Mouse (Mus musculus) bone marrow macrophage, adult 2 months (primary cell): Measurements from ENCODE around the gene H2al1e. TPM values are rescaled to one million over a fixed set of nuclear protein-coding genes. Genes with fewer than 3 reads are reported as not detected.
"Not testable (repeated sequence)": the region's sequence is repeated elsewhere in the genome, so short reads cannot be mapped to it uniquely, and the experiment has no call there.

Source experiments
- H3K27ac ChIP-seq: 2 replicates; pipeline ENCODE4 v1.5.1; 2012; ENCODE audit warnings: low read depth, low read length; ENCODE audit not compliant: insufficient read depth
- H3K4me1 ChIP-seq: 2 replicates; pipeline ENCODE4 v1.6.1; 2012; ENCODE audit warnings: low read length; ENCODE audit not compliant: control insufficient read depth, insufficient read depth
- H3K4me3 ChIP-seq: 2 replicates; pipeline ENCODE4 v1.5.1; 2012; ENCODE audit warnings: mild to moderate bottlenecking, low read length, moderate library complexity; ENCODE audit not compliant: insufficient read depth
- CTCF ChIP-seq: IDR thresholded peaks from 2 replicates; pipeline ENCODE4 v1.5.1; 2012; ENCODE audit warnings: low read depth, mild to moderate bottlenecking, low read length, moderate library complexity
- POLR2A ChIP-seq: IDR thresholded peaks from 2 replicates; pipeline ENCODE4 v1.6.1; 2012; ENCODE audit warnings: mild to moderate bottlenecking, low read depth, low read length, borderline replicate concordance
- polyA plus RNA-seq: library from polyadenylated mRNA; stranded (reverse); fragments of >200 nt; gene quantifications from 2 replicates; pipeline ENCODE4 v1.2.4, GENCODE M21; 2012; ENCODE audit not compliant: missing spikeins, insufficient read depth, insufficient read length

Gene H2al1e
- polyA plus RNA-seq = not detected in 2 replicates

DNA sequence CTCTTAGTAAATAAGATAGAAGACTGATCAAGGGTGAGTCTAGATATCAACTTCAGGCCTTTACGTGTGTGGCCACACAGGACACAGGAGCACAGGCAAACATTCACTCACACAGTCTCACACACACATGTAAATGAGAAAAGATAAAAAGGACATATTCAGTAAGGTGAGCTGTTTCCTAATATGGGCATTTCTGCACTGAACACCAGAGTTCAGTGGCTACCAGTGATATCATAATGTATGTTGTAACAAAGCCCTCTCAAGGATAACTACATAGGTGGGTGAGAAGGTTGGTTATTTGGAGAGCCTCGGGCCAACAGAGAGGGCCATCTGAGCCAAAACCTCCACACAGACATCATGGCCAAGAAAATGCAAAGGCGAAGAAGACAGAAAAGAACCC lies at the start of gene H2al1e:
TSS of gene H2al1e (plus strand) at position 301 of the 400 bp plus-strand sequence.
- not testable (repeated sequence) for H3K4me1 ChIP-seq, H3K27ac ChIP-seq, H3K4me3 ChIP-seq

DNA sequence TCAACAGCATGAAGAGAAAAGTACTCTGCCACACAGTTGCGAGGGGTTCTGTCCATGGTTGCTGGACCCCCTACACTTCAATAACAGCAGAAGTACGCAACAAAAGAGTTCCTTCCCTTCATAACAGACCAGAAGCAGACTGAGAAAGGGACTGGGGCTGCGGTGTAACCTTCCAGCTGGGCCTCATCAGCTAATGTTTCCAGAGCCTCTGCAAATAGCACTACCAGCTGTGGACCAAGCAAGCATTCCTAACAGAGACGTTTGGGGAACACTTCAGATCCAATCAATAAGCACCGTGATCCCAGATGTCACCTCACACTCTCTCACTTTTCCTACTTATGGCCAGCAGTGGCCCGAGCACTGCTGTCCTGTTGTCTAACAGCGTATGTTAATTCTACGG lies 46.8 kb upstream of the H2al1e start:
- Histone ChIP-seq H3K27ac (no peak overlapping the region), H3K4me1 (no peaks in the 10 kb centered on the region), H3K4me3 (no peak overlapping the region)
- no peak for TF ChIP-seq CTCF
- no peak for TF ChIP-seq POLR2A

DNA sequence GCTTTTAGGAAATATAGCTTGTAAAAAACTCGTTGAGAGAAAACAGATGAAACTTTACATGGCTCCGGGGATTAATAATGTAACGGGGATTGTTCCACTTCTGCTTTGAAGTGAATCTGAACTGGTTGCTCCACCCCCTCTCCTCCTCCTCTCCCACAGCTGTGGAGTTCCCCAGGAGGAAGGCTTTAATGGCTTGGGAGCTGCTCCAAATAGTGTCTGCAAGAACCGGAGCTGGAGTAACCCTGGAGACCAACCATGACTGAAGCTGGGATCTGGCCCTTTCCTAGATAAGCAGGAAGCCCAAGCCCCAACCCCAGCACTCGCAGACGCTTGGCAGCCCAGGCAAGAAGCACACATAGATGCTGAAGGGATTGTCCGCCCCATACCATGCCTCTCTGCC lies 43.9 kb upstream of the H2al1e start:
- Histone ChIP-seq H3K27ac (no peak overlapping the region), H3K4me3 (no peak overlapping the region), H3K4me1 (no peaks in the 10 kb centered on the region)
- TF ChIP-seq CTCF (no peak), POLR2A (no peak)

DNA sequence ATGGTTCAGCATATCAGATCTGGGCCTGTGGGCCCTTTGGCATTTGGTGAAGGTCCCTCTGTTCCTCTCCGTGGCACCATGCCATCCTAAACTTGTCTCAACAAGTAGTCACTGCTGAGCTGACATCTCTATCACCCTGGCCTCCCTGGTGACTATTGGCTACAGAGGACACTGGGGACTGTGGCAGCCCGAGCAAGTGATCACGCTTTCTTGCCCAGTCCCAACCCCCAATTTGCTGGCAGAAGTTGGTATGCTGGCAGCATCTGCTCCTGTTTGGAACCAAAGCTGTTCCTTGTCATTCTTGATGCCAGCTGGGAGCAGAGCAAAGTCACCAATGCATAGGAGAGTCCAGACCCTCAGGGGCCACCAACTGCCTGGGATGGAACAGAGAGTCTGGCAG lies 42.7 kb upstream of the H2al1e start:
- Histone ChIP-seq H3K4me1 (no peaks in the 10 kb centered on the region), H3K27ac (no peak overlapping the region), H3K4me3 (no peak overlapping the region)
- TF ChIP-seq CTCF (no peak), POLR2A (no peak)

DNA sequence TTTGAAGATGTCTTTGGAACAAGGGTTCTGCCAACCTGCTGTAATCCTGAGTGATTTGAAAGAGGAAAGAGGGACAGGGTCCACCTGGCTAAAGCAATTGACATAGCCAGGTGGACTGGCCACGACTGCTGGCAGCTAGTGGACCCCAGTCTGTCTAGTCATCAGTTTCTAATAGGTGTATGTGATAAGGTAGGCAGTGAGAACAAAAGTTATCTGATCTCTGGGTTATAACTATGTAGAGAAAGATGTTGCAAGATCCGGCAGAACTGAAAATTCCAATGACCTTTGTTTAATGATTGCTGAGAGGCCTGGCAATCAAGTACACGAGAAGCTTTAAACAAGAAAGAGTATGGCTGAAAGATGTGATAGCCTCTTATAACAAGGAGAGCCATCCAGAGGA lies 38.5 kb upstream of the H2al1e start:
- TF ChIP-seq CTCF (no peak), POLR2A (no peak)
- no peaks in the 10 kb centered on the region for H3K4me1 ChIP-seq
- H3K27ac ChIP-seq = no peak overlapping the region
- H3K4me3 ChIP-seq = no peak overlapping the region

DNA sequence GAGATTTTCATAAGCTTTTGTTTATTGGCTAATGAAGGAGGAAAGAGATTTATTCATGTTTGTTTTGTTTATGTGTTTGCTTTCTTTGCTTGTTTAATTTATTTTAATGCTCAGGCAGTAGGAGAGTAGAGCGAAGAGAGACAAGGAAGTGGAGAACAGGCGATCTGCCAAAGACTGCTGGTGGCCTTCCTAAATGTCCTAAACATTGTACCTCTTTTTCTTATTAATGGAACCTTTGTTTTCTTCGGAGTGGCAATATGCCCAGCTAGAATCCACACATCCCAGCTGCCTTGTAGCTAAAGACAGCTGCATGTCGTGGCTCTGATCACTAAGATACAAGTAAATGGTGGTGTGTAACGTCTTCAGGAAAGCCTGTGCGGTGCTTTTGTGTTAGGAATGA lies 34.7 kb upstream of the H2al1e start:
- H3K27ac ChIP-seq = no peak overlapping the region

DNA sequence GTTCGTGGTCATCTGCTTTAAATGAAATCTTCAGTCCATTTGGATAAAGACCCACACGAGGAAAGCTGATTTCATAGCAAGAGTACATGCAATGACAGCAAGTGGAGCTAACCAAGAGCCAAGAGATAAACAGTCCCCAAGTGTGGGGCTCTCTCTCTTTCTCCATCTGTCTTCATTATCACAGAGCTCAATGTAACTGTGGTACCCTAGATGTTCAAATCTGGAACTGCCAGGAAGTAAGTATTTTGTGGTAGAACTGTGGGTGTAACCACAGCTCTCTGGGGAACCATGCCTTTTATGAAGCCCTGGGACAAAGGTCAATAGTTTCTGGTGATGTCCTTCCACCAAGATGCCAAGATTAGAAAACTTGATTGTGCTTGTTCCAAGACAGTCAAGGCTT lies 31.0 kb upstream of the H2al1e start:
- TF ChIP-seq CTCF (no peak), POLR2A (no peak)
- Histone ChIP-seq H3K27ac (no peak overlapping the region), H3K4me1 (no peaks in the 10 kb centered on the region), H3K4me3 (no peak overlapping the region)

More for the DNA sequence above, 34.7 kb upstream of the H2al1e start:
- Histone ChIP-seq H3K4me1 (no peaks in the 10 kb centered on the region), H3K4me3 (no peak overlapping the region)
- TF ChIP-seq CTCF (no peak), POLR2A (no peak)

DNA sequence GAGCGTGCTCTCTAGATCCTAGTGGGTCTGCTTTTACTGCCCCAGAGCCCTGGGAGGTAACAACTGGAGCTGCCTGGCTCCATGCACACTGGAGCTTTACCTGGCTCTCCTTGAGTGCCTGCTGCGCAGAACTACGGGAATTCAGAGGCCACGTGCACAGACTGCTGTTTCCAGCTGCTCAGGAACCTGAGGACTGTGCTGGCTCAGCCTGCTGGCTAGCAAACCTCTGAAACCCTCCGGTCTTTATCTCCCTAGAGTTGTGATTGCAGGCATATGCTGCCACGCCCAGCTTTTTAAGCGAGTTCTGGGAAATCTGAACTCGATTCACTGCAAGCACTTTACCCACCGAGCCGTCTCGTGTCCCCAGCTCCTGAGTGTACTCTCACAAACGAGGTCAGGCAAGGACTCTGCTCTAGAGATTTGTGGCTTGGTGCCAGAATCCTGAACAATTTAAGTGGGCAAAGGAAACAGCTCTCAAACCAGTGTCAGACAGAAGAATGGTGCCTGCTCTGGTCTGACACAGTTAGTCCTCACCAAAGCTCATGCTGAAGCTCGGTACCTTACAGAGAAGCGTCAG lies 23.3 kb upstream of the H2al1e start:
- H3K4me1 ChIP-seq = no peaks in the 10 kb centered on the region
- no peak for TF ChIP-seq POLR2A
- TF ChIP-seq CTCF = no peak
- no peak overlapping the region for H3K27ac ChIP-seq
- H3K4me3 ChIP-seq = no peak overlapping the region

DNA sequence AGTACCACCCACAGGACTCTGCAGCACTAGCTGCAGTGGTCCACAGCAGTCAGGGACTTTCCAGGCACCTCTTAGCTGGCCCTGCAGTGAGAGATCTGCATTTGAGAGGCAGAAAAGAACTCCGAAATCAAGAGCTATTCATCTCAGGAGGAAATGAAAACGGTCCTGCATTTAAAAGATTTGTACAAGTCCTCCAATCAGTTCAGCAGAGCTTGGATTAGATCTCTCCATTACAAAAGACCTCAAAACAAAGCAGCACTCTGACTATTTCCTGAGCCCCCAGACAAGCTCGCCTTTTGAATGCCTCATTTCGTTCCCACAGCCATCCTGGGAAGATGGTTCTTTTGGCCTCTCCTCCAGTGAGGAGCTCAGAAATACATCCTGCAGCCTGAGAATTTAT lies 22.5 kb upstream of the H2al1e start:
- no peaks in the 10 kb centered on the region for H3K4me1 ChIP-seq
- TF ChIP-seq POLR2A = no peak
- TF ChIP-seq CTCF = no peak
- H3K4me3 ChIP-seq = no peak overlapping the region
- no peak overlapping the region for H3K27ac ChIP-seq

DNA sequence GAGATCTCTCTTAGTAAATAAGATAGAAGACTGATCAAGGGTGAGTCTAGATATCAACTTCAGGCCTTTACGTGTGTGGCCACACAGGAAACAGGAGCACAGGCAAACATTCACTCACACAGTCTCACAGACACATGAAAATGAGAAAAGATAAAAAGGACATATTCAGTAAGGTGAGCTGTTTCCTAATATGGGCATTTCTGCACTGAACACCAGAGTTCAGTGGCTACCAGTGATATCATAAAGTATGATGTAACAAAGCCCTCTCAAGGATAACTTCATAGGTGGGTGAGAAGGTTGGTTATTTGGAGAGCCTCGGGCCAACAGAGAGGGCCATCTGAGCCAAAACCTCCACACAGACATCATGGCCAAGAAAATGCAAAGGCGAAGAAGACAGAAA lies 12.8 kb upstream of the H2al1e start, which contains the start of gene H2al1a:
TSS of gene H2al1a (plus strand) at position 301 of the 400 bp plus-strand sequence.
- not testable (repeated sequence) for H3K27ac ChIP-seq, H3K4me3 ChIP-seq, H3K4me1 ChIP-seq

DNA sequence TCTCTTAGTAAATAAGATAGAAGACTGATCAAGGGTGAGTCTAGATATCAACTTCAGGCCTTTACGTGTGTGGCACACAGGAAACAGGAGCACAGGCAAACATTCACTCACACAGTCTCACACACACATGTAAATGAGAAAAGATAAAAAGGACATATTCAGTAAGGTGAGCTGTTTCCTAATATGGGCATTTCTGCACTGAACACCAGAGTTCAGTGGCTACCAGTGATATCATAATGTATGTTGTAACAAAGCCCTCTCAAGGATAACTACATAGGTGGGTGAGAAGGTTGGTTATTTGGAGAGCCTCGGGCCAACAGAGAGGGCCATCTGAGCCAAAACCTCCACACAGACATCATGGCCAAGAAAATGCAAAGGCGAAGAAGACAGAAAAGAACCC lies 9.6 kb upstream of the H2al1e start, which contains the start of gene H2al1b:
TSS of gene H2al1b (plus strand) at position 301 of the 400 bp plus-strand sequence.
- not testable (repeated sequence) for H3K4me1 ChIP-seq, H3K4me3 ChIP-seq, H3K27ac ChIP-seq

DNA sequence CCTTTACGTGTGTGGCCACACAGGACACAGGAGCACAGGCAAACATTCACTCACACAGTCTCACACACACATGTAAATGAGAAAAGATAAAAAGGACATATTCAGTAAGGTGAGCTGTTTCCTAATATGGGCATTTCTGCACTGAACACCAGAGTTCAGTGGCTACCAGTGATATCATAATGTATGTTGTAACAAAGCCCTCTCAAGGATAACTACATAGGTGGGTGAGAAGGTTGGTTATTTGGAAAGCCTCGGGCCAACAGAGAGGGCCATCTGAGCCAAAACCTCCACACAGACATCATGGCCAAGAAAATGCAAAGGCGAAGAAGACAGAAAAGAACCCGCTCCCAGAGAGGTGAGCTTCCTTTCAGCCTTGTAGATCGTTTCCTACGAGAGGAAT lies 6.4 kb upstream of the H2al1e start, which contains the start of gene H2al1c:
TSS of gene H2al1c (plus strand) at position 301 of the 400 bp plus-strand sequence.
- not testable (repeated sequence) for H3K27ac ChIP-seq, H3K4me1 ChIP-seq, H3K4me3 ChIP-seq

DNA sequence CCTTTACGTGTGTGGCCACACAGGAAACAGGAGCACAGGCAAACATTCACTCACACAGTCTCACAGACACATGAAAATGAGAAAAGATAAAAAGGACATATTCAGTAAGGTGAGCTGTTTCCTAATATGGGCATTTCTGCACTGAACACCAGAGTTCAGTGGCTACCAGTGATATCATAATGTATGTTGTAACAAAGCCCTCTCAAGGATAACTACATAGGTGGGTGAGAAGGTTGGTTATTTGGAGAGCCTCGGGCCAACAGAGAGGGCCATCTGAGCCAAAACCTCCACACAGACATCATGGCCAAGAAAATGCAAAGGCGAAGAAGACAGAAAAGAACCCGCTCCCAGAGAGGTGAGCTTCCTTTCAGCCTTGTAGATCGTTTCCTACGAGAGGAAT lies 3.2 kb upstream of the H2al1e start, which contains the start of gene H2al1d:
TSS of gene H2al1d (plus strand) at position 301 of the 400 bp plus-strand sequence.
- not testable (repeated sequence) for H3K4me3 ChIP-seq, H3K27ac ChIP-seq, H3K4me1 ChIP-seq

DNA sequence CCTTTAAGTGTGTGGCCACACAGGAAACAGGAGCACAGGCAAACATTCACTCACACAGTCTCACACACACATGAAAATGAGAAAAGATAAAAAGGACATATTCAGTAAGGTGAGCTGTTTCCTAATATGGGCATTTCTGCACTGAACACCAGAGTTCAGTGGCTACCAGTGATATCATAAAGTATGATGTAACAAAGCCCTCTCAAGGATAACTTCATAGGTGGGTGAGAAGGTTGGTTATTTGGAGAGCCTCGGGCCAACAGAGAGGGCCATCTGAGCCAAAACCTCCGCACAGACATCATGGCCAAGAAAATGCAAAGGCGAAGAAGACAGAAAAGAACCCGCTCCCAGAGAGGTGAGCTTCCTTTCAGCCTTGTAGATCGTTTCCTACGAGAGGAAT lies 3.1 kb downstream of the H2al1e start, which contains the start of gene H2al1f:
TSS of gene H2al1f (plus strand) at position 301 of the 400 bp plus-strand sequence.
- not testable (repeated sequence) for H3K27ac ChIP-seq, H3K4me1 ChIP-seq, H3K4me3 ChIP-seq

DNA sequence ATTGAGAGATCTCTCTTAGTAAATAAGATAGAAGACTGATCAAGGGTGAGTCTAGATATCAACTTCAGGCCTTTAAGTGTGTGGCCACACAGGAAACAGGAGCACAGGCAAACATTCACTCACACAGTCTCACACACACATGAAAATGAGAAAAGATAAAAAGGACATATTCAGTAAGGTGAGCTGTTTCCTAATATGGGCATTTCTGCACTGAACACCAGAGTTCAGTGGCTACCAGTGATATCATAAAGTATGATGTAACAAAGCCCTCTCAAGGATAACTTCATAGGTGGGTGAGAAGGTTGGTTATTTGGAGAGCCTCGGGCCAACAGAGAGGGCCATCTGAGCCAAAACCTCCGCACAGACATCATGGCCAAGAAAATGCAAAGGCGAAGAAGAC lies 6.2 kb downstream of the H2al1e start, which contains the start of gene H2al1g:
TSS of gene H2al1g (plus strand) at position 301 of the 400 bp plus-strand sequence.
- not testable (repeated sequence) for H3K4me3 ChIP-seq, H3K4me1 ChIP-seq, H3K27ac ChIP-seq
